Mouse (Mus musculus): Measurements from ENCODE around the gene Nckap5l. TPM values are rescaled to one million over a fixed set of nuclear protein-coding genes. Genes with fewer than 3 reads are reported as not detected.

Gene Nckap5l
- 19.7 and 23.8 TPM in 2 replicates for polyA plus RNA-seq (2012; rRNA removed)

GRCm38 (mm10) chr15:99457606-99458401 lies at the start of gene Nckap5l:
TSS of gene Nckap5l (minus strand) at chr15:99457748.

GRCm38 (mm10) chr15:99474576-99474926 lies 17.0 kb upstream of the Nckap5l start, which contains the start of gene Bcdin3d:
TSS of gene Bcdin3d (minus strand) at chr15:99474730.

GRCm38 (mm10) chr15:99392486-99393385 lies 64.8 kb downstream of the Nckap5l start, which contains the start of gene Tmbim6:
TSS of gene Tmbim6 (plus strand) at chr15:99392882.

Other genes with a start within 250 kb of the Nckap5l start
- gene Kcnh3, start 232.9 kb downstream of the Nckap5l start, polyA plus RNA-seq (2012; rRNA removed): 3.7 and 6.5 TPM in 2 replicates
- 131 and 143 TPM in 2 replicates for gene Mcrs1, start 205.8 kb downstream of the Nckap5l start, polyA plus RNA-seq (2012; rRNA removed)
- gene Prpf40b, start 162.7 kb downstream of the Nckap5l start, polyA plus RNA-seq (2012; rRNA removed): 206 and 211 TPM in 2 replicates
- 0.34 and 0.36 TPM in 2 replicates for gene Fam186b, start 161.9 kb downstream of the Nckap5l start, polyA plus RNA-seq (2012; rRNA removed)
- gene Fmnl3, start 87.3 kb downstream of the Nckap5l start, polyA plus RNA-seq (2012; rRNA removed): 25.0 and 32.9 TPM in 2 replicates
- gene Tmbim6, start 64.9 kb downstream of the Nckap5l start, polyA plus RNA-seq (2012; rRNA removed): 173 and 181 TPM in 2 replicates
- gene Bcdin3d, start 17.0 kb upstream of the Nckap5l start, polyA plus RNA-seq (2012; rRNA removed): 13.6 and 15.7 TPM in 2 replicates
- gene Faim2, start 70.4 kb upstream of the Nckap5l start, polyA plus RNA-seq (2012; rRNA removed): 5.2 and 7.8 TPM in 2 replicates
- not detected in 2 replicates for gene Aqp2, start 121.3 kb upstream of the Nckap5l start, polyA plus RNA-seq (2012; rRNA removed)
- gene Aqp5, start 133.0 kb upstream of the Nckap5l start, polyA plus RNA-seq (2012; rRNA removed): 0.86 and 1.3 TPM in 2 replicates
- gene Aqp6, start 143.7 kb upstream of the Nckap5l start, polyA plus RNA-seq (2012; rRNA removed): 2.8 and 4.0 TPM in 2 replicates
- gene Racgap1, start 193.9 kb upstream of the Nckap5l start, polyA plus RNA-seq (2012; rRNA removed): 93.4 and 121 TPM in 2 replicates
- gene Asic1, start 212.6 kb upstream of the Nckap5l start, polyA plus RNA-seq (2012; rRNA removed): 79.2 and 82.0 TPM in 2 replicates
- gene Smarcd1, start 244.4 kb upstream of the Nckap5l start, polyA plus RNA-seq (2012; rRNA removed): 177 and 197 TPM in 2 replicates
- gene Gm17349, start 247.7 kb upstream of the Nckap5l start, polyA plus RNA-seq (2012; rRNA removed): not detected in 2 replicates

All from central nervous system, embryonic 14 days (tissue).